Mouse (Mus musculus) layer of hippocampus, adult 8-10 months (tissue): ENCODE measurements around the gene Ptprs. TPM values are rescaled to one million over a fixed set of nuclear protein-coding genes. Genes with fewer than 3 reads are reported as not detected.
A peak's percentile ranks its signal among the peaks of the same experiment; 100 is the strongest.

Source experiments
- DNase-seq, 2 experiments: peaks; one replicate each; pipeline ENCODE4 v3.0.0; 2022; ENCODE audit warnings: low spot score in 2 of 2
- total RNA-seq, 4 experiments: library from RNA; stranded (reverse); gene quantifications; 2 replicates each; pipeline ENCODE4 v1.2.4; 2022

Ptprs gene
- total RNA-seq, 4 experiments from 2014 or later = 605 to 694 (median 657) TPM

GRCm38 (mm10) chr17:56493841-56494240 lies 17.6 kb upstream of the Ptprs start:
- peak; percentile 71 to 73 for DNase-seq

- DNase-seq = no peak
These were observed 14.3 kb upstream of the Ptprs start for GRCm38 (mm10) chr17:56490438-56491152.

GRCm38 (mm10) chr17:56488028-56488427 lies 11.7 kb upstream of the Ptprs start:
- DNase-seq = no peak

GRCm38 (mm10) chr17:56487441-56487888 lies 11.2 kb upstream of the Ptprs start:
- no peak for DNase-seq

GRCm38 (mm10) chr17:56485926-56486325 lies 9.6 kb upstream of the Ptprs start:
- DNase-seq = no peak

- DNase-seq = no peak
These were observed 8.8 kb upstream of the Ptprs start for GRCm38 (mm10) chr17:56485118-56485517.

- no peak for DNase-seq
These were observed 6.4 kb upstream of the Ptprs start for GRCm38 (mm10) chr17:56482671-56483070.

- DNase-seq = peak in 1 of 2 experiments; percentile 76
These were observed 3.1 kb upstream of the Ptprs start for GRCm38 (mm10) chr17:56479358-56479757.

- DNase-seq = no peak
These were observed 1.9 kb upstream of the Ptprs start for GRCm38 (mm10) chr17:56478191-56478611.

GRCm38 (mm10) chr17:56477191-56477818 lies 1.0 kb upstream of the Ptprs start:
- no peak for DNase-seq

GRCm38 (mm10) chr17:56475584-56476401 lies 490 bp downstream of the Ptprs start:
- peak in 1 of 2 experiments; percentile 53 for DNase-seq

GRCm38 (mm10) chr17:56474831-56475581 lies 1.3 kb downstream of the Ptprs start:
- peak in 1 of 2 experiments; percentile 68 for DNase-seq

- no peak for DNase-seq
These were observed 1.9 kb downstream of the Ptprs start for GRCm38 (mm10) chr17:56474311-56474830.

- DNase-seq = no peak
These were observed 2.7 kb downstream of the Ptprs start for GRCm38 (mm10) chr17:56473611-56473905.

- DNase-seq = peak in 1 of 2 experiments; percentile 46
These were observed 3.3 kb downstream of the Ptprs start for GRCm38 (mm10) chr17:56472733-56473610.

- no peak for DNase-seq
These were observed 4.2 kb downstream of the Ptprs start for GRCm38 (mm10) chr17:56472121-56472520.

- DNase-seq = no peak
These were observed 5.1 kb downstream of the Ptprs start for GRCm38 (mm10) chr17:56471136-56471535.

GRCm38 (mm10) chr17:56470571-56470970 lies 5.7 kb downstream of the Ptprs start:
- no peak for DNase-seq

GRCm38 (mm10) chr17:56470001-56470436 lies 6.3 kb downstream of the Ptprs start:
- no peak for DNase-seq

GRCm38 (mm10) chr17:56469275-56469674 lies 7.0 kb downstream of the Ptprs start:
- DNase-seq = no peak
